Mouse (Mus musculus) mouse embryonic stem cell (cell line): Measurements from ENCODE around the gene Dkc1.

Source experiments
- in situ Hi-C, 2 experiments: fragments of 300-500 bp; cut with MboI; formaldehyde crosslinking; loops; 1 replicate in 1 of 2; 3 replicates in 1 of 2; pipeline ENCODE4 v1.14.3; 2019 to 2020; ENCODE audit warnings: low sequenced_read_pairs in 2 of 2, low pct_unique_long_range_greater_than_20kb in 1 of 2, mixed read lengths in 1 of 2; ENCODE audit not compliant: unreplicated experiment in 1 of 2

Gene Dkc1

DNA sequence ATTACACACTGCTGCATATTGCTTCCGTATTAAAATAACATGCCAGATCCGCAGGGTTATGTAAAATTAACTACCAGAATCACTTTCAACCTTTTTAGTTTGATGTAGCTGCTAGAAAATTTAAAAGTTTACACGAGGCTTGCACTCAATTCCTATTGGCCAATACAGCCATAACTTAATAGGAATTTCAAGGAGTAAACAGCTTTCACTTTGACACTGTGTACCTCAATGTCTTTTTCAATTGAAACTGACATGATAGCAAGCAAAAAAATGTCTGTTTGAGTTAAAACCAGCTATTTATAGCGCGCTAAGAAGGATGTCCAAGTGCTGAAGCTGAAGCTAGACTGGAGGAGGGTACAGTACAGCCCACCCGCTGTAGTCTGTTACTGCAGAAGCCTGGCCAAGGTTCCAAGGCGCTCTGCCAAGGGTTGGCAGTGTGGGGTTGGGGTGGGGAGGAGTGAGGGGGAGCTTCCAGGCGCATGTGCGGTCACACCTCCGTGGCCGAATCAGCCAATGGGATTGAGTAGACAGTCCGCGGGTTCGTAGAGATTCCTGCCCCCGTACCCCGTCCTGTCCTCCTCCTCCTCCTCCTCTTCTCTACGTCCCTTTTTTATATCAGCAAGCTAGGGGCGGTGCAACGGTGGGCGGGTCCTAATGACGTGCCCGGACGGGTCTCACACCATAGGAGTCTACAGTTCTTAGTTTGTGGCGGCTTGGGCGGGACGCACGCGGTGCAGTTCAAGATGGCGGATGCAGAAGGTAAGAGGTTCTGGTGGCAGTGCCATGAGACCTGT is at the start of gene Dkc1:
Gene Dkc1 (plus strand): TSS at position 486 of the 794 bp plus-strand sequence.
- in situ Hi-C loops: no loop called here

DNA sequence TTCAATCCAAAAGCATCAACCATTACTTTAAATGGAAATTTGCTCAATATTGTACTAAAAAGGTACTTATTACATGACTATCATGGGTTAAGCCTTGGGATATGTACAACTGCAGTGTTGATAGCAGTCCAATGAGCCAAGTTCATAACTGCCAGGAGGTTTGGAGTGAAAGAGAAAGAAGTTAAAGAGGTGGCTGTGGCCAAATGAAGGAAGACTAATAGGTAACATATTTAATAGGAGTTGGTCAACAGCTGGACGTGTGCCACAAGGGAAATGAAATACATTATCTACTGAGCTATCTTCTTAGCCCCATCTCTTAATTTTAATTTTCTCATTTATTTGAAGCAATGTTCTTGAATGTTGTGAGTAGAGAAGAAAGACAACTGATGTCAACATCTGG is 49.7 kb upstream of the Dkc1 start:
- in situ Hi-C loops: no loop called here

- in situ Hi-C loops: no loop called here
These were observed 48.6 kb upstream of the Dkc1 start for GRCm38 (mm10) chrX:75046921-75047635.

GRCm38 (mm10) chrX:75056120-75056775 is 39.4 kb upstream of the Dkc1 start:
- in situ Hi-C loops: no loop called here

DNA sequence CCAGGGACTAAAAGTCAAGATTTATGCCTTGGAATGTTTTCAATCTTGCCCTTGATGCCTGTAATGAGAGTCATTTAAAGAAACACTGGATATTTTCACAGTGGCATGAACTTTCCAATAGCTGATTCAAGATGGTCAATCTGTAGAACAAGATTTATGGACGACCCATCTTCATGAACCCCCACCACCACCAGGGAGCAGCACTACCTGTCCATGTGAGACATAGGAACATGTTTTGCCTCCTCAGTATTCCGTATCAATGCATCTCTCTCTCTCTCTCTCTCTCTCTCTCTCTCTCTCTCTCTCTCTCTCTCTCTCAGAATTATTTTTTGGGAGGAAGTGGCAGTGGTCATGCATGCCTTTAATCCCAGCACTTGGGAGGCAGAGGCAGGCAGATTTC is 13.3 kb upstream of the Dkc1 start:
- in situ Hi-C loops: no loop called here

GRCm38 (mm10) chrX:75083982-75084773 is 11.5 kb upstream of the Dkc1 start:
- in situ Hi-C loops: no loop called here

- in situ Hi-C loops: no loop called here
These were observed 10.7 kb upstream of the Dkc1 start, which contains the start of gene Gab3 for GRCm38 (mm10) chrX:75084774-75085508. TSS of gene Gab3 (minus strand) at chrX:75085458.

DNA sequence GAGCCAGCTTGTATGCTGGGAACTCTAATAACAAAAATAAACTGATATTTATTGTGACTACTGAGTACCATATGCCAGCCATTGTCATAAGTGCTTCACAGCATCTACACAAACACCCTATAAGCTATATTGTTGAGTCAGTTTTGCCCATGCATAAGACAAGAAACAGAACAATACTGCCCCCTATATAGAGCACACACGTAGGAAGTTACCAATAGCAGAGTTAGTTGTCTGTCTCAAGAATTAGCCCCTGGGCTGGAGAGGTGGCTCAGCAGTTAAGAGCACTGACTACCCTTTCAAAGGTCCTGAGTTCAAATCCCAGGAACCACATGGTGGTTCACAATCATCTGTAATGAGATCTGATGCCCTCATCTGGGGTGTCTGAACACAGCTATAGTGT is 10.0 kb upstream of the Dkc1 start:
- in situ Hi-C loops: no loop called here

- in situ Hi-C loops: no loop called here
These were observed 613 bp downstream of the Dkc1 start for GRCm38 (mm10) chrX:75096163-75096770.

- in situ Hi-C loops: no loop called here
These were observed 3.1 kb downstream of the Dkc1 start for GRCm38 (mm10) chrX:75098799-75099198.

DNA sequence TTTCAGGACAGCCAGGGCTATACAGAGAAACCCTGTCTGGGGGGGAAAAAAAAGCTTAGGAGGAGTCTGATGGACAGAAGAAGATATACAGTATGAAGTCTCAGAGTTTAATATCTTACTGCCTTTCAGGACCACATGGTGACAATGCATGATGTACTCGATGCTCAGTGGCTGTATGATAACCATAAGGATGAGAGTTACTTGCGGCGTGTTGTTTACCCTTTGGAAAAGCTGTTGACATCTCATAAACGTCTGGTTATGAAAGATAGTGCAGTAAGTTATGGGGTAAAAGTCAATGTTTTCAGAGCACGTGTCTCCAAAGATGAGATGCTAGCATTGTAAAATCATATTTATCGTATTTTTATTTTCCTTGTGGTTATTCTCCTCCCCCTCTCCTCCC is 6.6 kb downstream of the Dkc1 start:
- in situ Hi-C loops: no loop called here

GRCm38 (mm10) chrX:75115550-75115949 is 19.9 kb downstream of the Dkc1 start:
- in situ Hi-C loops: no loop called here

DNA sequence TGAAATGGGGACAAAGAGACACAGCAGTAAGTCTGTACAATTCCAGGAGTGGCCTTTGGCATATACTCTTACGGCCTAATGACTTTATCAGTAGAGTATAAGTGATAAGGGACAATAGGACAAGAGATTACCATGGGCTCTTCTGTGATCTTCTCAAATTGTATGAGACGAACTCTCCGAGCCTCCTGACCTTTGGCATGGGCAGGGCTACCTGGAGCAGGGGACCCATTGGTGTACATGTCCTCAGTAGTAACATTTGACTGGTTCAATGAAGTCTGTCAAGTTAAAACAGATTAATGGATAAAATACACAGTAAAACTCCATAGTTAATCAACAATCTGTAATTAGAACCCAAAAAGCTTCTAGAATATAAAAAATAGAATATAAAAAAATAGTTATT is 30.0 kb downstream of the Dkc1 start:
- in situ Hi-C loops: no loop called here

- in situ Hi-C loops: no loop called here
These were observed 31.2 kb downstream of the Dkc1 start for GRCm38 (mm10) chrX:75126893-75127292.

DNA sequence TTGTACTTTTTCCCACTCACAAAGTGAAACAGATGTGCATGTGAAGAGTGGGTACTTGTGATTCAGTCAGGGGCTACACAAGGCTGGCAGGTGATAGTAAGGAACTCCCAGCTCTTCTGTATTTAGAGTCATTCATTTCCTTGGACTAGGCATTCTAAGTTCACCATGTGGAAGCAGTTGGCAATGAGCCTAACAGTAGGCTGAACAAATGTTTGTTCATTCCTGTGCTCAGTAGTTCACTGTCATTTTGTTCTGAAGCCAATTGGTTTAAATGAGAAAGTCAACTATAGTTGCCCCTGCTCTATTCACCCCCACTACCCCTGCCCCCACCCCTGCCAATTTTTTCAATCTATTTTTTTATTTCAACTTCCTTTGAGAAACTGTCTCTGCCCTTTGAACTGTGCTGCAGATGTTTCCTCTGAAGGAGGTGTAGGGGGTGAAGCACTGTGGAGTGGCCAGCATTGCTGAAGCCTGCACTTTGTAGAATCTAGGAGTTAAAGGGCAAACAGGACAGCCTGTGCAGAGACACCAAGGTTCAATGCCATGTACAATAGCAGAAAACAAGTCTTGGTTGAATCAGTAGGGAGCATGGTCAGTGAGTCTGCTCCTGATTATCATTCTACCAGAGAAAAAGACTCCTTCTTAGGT is 32.8 kb downstream of the Dkc1 start:
- in situ Hi-C loops: no loop called here

DNA sequence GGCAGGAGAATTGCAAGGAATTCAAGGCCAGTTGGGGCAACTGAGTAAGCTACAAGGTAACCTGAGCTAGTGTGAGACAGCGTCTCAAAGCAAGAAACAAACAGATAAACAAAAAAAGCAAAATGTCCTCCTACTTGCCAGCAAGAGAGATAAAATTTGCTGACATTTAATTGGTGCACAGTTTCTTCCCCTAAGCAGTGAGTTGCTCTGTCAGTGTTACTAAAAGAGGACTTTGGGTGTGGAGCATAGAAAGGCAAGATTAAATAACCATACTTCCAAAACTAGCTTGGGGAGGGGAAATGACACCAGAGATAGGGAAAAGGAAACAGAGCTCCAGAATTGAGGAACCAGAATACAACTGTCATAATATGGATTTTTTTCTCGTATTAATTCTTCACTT is 33.8 kb downstream of the Dkc1 start:
- in situ Hi-C loops: no loop called here

DNA sequence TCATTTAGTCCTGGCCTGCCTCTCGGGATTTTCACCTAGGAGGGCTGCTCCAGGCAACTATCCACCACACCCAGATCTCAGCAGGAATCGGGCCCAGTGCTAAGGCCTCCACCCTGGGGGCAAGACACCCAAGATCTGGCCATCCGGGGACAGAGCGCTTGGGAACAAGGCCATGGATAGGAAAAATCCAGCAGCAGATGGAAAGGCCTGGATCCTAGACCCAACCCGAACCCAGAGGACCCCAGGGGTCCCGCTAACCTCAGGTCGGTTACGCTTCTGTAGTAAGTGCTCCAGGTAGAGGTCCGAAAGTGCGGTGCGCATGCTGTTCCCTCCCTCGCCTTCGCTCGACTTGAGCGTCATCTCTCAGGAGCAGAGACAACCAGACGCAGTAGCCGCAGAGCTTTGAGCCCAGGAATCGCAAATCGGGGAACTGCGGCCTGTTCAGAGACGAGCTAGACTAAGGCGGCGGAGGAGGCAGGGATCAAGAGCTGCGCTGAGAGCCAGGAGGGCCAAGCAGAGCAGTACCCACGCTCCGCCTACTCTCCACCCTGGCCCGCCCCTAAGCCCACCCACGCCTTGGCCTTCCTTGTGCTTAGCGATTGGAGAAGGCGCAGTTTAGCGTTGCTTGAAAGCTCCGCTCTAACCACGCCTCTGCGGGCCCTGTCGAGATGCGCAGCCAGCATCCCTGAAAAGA is 35.0 kb downstream of the Dkc1 start, which contains the start of gene Mpp1:
Gene Mpp1 (minus strand): TSS at position 550 of the 694 bp plus-strand sequence.
- in situ Hi-C loops: no loop called here
